Mouse (Mus musculus) forelimb bud, embryonic 11.5 days (tissue): ENCODE measurements around the gene Hoxb8.

Source experiments
- DNase-seq: peaks from one replicate; pipeline ENCODE4 v3.0.0-alpha.2; 2012; ENCODE audit warnings: low read depth, low spot score

Gene Hoxb8

GRCm38 (mm10) chr11:96299781-96300180, 18.1 kb downstream of the Hoxb8 start:
- DNase-seq = no peak

GRCm38 (mm10) chr11:96300354-96301063, 18.8 kb downstream of the Hoxb8 start:
- no peak for DNase-seq

- DNase-seq = no peak
Observed at GRCm38 (mm10) chr11:96301064-96301431, 19.3 kb downstream of the Hoxb8 start.

GRCm38 (mm10) chr11:96301837-96302236, 20.1 kb downstream of the Hoxb8 start:
- no peak for DNase-seq

GRCm38 (mm10) chr11:96302381-96303150, 20.9 kb downstream of the Hoxb8 start:
- DNase-seq = no peak

GRCm38 (mm10) chr11:96303151-96304099, 21.7 kb downstream of the Hoxb8 start, which contains the start of gene Hoxb5:
Gene Hoxb5 (plus strand): TSS chr11:96303336.
- peak; percentile 89 for DNase-seq

GRCm38 (mm10) chr11:96304381-96305195, 22.9 kb downstream of the Hoxb8 start:
- no peak for DNase-seq

GRCm38 (mm10) chr11:96305505-96306182, 23.9 kb downstream of the Hoxb8 start:
- no peak for DNase-seq

GRCm38 (mm10) chr11:96306183-96306907, 24.6 kb downstream of the Hoxb8 start:
- DNase-seq = no peak

- DNase-seq = no peak
Observed at GRCm38 (mm10) chr11:96306908-96307269, 25.2 kb downstream of the Hoxb8 start.

GRCm38 (mm10) chr11:96308763-96309162, 27.1 kb downstream of the Hoxb8 start:
- DNase-seq = no peak

GRCm38 (mm10) chr11:96309288-96309687, 27.6 kb downstream of the Hoxb8 start:
- no peak for DNase-seq

GRCm38 (mm10) chr11:96310183-96310938, 28.7 kb downstream of the Hoxb8 start:
- no peak for DNase-seq

- no peak for DNase-seq
Observed at GRCm38 (mm10) chr11:96311097-96311496, 29.4 kb downstream of the Hoxb8 start.

GRCm38 (mm10) chr11:96311520-96312417, 30.1 kb downstream of the Hoxb8 start:
- peak; percentile 76 for DNase-seq

- no peak for DNase-seq
Observed at GRCm38 (mm10) chr11:96313134-96313533, 31.4 kb downstream of the Hoxb8 start.

GRCm38 (mm10) chr11:96313806-96314428, 32.2 kb downstream of the Hoxb8 start:
- DNase-seq = no peak
